Mouse (Mus musculus): Measurements from ENCODE around the gene Kif2a. TPM values are rescaled to one million over a fixed set of nuclear protein-coding genes. Genes with fewer than 3 reads are reported as not detected.
"Not testable (repeated sequence)": the region's sequence is repeated elsewhere in the genome, so short reads cannot be mapped to it uniquely, and the experiment has no call there.

Kif2a gene
- total RNA-seq, 2 experiments from 2014 or later = 24.3 to 28.0 TPM

- peak; percentile 81 for DNase-seq
These were observed 593 bp upstream of the Kif2a start for GRCm38 (mm10) chr13:107022266-107023171.

GRCm38 (mm10) chr13:107019443-107019842 is 2.5 kb downstream of the Kif2a start:
- DNase-seq = no peak

- no peak for DNase-seq
These were observed 8.0 kb downstream of the Kif2a start for GRCm38 (mm10) chr13:107013926-107014325.

- DNase-seq = no peak
These were observed 10.3 kb downstream of the Kif2a start for GRCm38 (mm10) chr13:107011618-107012017.

- no peak for DNase-seq
These were observed 13.8 kb downstream of the Kif2a start for GRCm38 (mm10) chr13:107008174-107008573.

- no peak for DNase-seq
These were observed 18.7 kb downstream of the Kif2a start for GRCm38 (mm10) chr13:107003211-107003610.

GRCm38 (mm10) chr13:106998671-106999070 is 23.3 kb downstream of the Kif2a start:
- no peak for DNase-seq

GRCm38 (mm10) chr13:106998026-106998425 is 23.9 kb downstream of the Kif2a start:
- no peak for DNase-seq

GRCm38 (mm10) chr13:106997557-106997956 is 24.4 kb downstream of the Kif2a start:
- not testable (repeated sequence) for DNase-seq

- DNase-seq = no peak
These were observed 25.0 kb downstream of the Kif2a start for GRCm38 (mm10) chr13:106996891-106997290.

GRCm38 (mm10) chr13:106961496-106961895 is 60.4 kb downstream of the Kif2a start:
- DNase-seq = no peak

- no peak for DNase-seq
These were observed 61.4 kb downstream of the Kif2a start for GRCm38 (mm10) chr13:106960557-106960956.

- DNase-seq = no peak
These were observed 63.6 kb downstream of the Kif2a start for GRCm38 (mm10) chr13:106958286-106958685.

- DNase-seq = no peak
These were observed 64.4 kb downstream of the Kif2a start for GRCm38 (mm10) chr13:106957554-106957953.

GRCm38 (mm10) chr13:106954880-106955279 is 67.0 kb downstream of the Kif2a start:
- DNase-seq = no peak

- no peak for DNase-seq
These were observed 74.3 kb downstream of the Kif2a start for GRCm38 (mm10) chr13:106947583-106947982.

GRCm38 (mm10) chr13:106946594-106947540 is 75.1 kb downstream of the Kif2a start, which contains the start of gene Dimt1:
Dimt1 (plus strand) TSS chr13:106947127.
- peak; percentile 92 for DNase-seq

GRCm38 (mm10) chr13:106945518-106945917 is 76.4 kb downstream of the Kif2a start:
- DNase-seq = no peak

GRCm38 (mm10) chr13:106942721-106943120 is 79.2 kb downstream of the Kif2a start:
- DNase-seq = no peak

- DNase-seq = no peak
These were observed 80.5 kb downstream of the Kif2a start for GRCm38 (mm10) chr13:106941211-106941976.

GRCm38 (mm10) chr13:106937138-106937472 is 84.8 kb downstream of the Kif2a start:
- no peak for DNase-seq
